Mouse (Mus musculus): ENCODE measurements around the gene Gucy2d.

GRCm38 (mm10) chr7:98522576-98522975, 82.4 kb downstream of the Gucy2d start:
- TF ChIP-seq CTCF (IDR thresholded peaks at IDR 0.05; ENCODE audit: extremely low read depth, insufficient read depth, low read length) (no peak), POLR2A (IDR thresholded peaks at IDR 0.05; ENCODE audit: extremely low read depth, insufficient read depth, low read length) (no peak)

Data from cortical plate, adult 2 months (tissue).